Mouse (Mus musculus) layer of hippocampus, postnatal 14 days (tissue): ENCODE results near the gene Tpp1. TPM values are rescaled to one million over a fixed set of nuclear protein-coding genes. Genes with fewer than 3 reads are reported as not detected.
A peak's percentile ranks its signal among the peaks of the same experiment; 100 is the strongest.

Experiments
- DNase-seq, 2 experiments: peaks; one replicate each; pipeline ENCODE4 v3.0.0; 2021 to 2022; ENCODE audit warnings: low spot score in 2 of 2, mixed read lengths in 1 of 2
- long read RNA-seq, 2 experiments: library from polyadenylated mRNA; stranded (forward); transcript quantifications; one replicate each; pipeline ENCODE4 v2.0.0; 2021
- total RNA-seq, 2 experiments: library from RNA; stranded (reverse); gene quantifications; 2 replicates each; pipeline ENCODE4 v1.2.3; 2021

The Tpp1 gene
- total RNA-seq, result 10 to 100 TPM; 54.0 to 54.2 TPM
- long read RNA-seq, experiment 1, transcript Tpp1-201 (13 exons, 3,558 nt), result major isoform, 20 of 35 reads
- long read RNA-seq, experiment 1, partial matches to known transcripts, result 11 of 35 reads
- long read RNA-seq, experiment 1, other reads (novel, unspliced or antisense), result 4 of 35 reads
- long read RNA-seq, experiment 2, transcript Tpp1-201 (13 exons, 3,558 nt), result major isoform, 19 of 42 reads
- long read RNA-seq, experiment 2, partial matches to known transcripts, result 20 of 42 reads
- long read RNA-seq, experiment 2, other reads (novel, unspliced or antisense), result 3 of 42 reads

DNA sequence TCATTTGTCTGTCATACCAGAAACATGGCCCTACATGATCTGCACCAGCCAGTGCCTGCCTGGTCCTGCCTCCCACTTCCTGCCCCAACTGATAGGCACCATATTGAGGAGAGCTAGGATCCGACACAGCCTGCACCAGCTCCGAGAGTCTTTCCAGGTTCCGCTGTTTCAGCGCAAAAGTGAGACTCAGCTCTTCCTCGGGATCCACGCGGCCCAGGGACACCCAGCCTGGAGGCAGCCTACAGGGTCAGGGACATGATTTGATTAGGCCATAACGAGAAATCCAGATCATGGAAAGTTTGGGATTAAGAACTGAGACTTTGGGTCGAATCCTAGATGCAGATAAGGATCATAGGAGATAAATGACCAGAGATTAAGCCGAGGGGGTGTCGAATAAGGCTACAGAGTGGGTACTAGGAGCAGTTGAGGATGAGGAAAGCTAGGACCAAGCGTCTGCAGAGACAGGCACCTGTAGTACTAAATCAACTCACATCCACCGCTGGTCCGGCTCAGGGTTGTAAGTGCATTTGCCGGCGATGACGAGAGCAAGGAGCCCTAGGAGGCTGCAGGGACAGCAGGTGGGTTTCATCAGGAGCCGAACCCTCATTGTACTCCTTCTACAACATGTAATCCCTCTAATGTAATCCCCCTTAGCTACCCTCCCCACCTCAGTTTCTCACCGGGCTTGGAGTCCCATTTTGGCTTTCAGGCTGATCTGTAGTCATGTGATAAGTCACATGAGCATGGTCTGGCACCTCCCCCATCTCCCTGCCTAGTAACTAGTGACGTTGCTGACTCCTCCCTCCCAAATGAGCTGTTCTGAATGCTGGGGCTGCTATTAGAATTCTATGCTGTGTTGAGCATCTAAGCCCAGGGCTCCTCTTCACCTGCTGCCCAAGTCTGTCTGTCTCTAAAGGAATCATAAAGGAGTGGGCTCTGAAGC lies at the start of gene Tpp1:
TSS of gene Tpp1 (minus strand) at position 745 of the 943 bp plus-strand sequence.
- DNase-seq, result peak; percentile 91 to 97

DNA sequence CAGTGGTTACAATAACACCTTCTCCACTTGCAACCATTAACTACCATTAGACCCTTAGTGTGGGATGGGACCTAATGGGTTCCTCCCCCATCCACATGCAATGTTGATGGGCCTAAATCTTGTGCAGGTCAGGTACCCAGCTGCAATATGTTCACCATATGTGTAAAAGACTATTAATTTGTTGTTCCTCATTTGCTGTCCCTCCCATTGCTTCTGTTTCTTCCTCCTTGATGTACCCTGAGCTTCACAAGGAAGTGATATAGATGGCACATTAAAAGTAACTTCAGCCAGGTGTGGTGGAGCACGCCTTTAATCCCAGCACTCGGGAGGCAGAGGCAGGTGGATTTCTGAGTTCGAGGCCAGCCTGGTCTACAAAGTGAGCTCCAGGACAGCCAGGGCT lies 44.9 kb upstream of the Tpp1 start:
- no peak for DNase-seq

DNA sequence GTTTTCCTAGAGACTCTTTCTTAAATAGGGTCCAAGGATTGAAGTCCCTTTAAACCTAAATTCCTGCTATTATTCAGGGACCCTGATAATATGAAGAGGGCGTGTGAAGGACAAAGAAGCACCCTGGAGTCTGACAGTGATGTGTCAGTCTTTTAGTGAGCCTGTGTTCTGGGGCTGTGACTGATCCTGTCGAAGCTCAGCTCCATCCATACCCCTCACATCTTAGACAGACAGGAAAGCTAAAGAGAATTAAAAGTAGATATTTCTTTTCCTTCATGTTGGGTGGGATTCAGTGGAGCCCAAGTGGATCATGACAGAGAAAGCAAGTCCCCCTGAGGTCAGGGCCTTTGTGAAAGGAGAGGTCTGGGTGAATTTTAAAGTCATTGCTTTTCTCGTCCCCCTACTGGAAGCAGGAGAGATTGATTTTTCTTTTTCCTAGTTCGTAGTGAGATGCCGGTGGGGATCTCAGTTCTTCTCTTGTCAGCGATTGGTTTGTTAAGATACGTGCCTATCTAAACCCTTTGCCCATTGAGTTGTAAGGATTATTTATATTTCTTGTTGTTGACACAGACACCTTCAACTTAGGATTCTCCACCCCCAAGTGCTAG lies 43.8 kb upstream of the Tpp1 start:
- no peak for DNase-seq

DNA sequence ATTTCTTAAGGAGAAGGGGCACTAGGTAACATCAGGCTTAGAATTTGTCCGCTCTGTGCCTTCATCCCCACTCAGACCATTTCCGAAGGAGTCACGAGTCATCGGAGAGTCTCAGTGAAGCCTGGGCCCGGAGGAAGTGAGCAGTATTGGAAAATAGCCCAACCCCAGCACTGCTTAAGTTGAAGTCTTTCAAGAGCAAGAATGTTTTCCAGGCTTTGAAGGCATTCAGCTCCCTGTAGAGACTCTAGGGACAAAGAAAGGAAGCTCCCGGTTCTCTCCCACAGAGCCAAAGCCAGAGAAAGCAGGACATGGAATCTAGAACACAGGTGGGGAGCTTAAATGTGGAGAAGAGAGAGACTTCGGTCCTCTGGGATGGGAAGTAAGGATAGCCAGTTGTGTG lies 41.7 kb upstream of the Tpp1 start:
- DNase-seq, result no peak

DNA sequence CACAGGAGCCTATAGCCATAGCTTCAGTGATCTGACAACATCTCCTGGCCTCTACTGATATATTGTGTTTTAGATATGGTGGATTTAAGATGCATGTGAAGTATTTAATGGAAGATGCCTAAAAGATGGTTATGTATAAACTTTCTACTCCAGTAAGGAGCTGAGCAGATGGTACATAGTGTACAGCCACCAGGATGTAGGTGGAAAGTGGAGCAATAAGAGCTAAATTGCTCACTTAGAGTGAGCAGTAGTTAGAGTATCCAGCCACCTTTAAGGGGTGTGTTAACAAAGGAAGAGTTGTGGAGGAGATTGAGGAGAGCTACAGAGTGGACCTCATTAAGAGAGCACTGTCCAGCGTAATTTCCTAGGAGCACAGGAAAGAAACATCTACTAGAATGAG lies 39.1 kb upstream of the Tpp1 start:
- DNase-seq, result no peak

DNA sequence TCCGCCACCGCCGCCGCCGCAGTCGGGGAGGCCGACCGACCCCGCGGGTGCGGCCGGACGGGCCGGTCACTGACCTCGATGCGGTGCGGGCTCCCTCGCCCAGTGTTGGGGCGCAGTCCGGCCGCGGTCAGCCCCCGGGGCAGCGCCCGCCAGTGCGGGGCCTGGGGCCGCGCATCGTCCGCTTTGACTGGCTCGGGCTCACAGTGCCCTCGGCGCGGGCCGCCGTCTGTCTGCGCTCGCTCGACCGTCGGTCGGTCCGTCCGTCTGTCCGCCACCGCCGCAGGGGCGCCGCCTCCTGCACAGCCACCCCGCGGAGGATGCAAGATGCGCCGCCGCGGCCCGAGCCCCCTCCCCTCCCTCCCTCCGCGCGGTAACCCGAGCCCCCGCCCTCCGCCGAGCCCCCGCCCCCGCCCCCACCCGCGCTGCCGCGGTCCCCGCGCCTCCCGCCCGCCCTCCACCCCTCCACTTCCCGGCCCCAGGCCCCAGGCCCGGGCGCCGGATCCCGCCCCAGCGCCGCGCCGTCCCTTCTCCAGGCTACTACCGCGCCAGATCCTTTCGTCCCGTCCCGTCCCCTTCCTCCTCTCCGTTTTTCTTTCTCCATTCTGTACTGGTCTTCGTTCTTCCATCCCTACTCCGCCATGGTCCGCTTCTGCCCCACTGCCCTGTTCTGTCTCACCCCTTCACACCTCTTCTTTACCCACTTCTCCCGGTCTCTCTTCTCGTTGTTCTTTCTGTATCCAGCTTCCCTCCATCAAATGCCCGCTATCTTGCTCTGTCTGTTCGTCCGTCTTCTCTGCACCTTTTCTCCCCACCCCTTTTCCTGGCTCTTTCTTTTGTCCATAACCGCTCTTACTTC lies 35.5 kb upstream of the Tpp1 start, which contains the start of gene Dchs1:
TSS of gene Dchs1 (minus strand) at position 370 of the 856 bp plus-strand sequence.
- no peak for DNase-seq

DNA sequence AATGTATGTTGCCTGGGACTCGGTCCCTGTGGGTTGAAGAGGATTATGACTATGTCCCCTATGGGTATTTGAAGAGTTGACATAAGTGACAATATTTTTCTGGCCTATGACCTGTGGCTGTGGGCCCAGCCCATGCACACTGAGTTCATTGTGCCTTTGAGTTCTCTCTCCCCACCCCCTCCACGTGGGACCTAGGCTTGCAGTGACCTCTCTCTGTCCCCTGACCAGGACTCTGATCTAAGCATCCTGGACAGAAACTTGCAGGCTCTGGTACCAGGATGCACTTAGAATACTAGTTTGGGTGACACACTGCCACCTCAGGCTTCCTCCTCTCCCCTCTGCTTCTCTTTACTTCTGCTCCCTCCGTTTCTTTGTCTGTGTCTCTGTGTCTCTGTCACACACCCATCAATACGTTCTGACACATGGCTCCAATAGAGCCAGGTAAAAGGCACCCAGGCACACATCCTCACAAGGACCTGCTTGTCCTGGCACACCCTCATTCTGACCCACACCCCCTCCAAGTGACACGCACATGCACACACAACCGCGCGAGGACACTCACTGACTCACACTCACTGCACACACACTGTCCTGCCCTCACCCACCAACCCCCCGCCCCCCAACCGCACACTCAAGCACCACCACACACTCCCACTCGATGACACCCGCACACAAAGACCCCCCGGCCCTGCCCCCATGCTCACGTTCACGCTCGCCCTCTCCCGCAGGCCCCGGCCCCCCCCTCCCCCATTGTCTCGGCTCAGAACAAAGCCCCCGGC lies 34.7 kb upstream of the Tpp1 start:
- DNase-seq, result no peak

DNA sequence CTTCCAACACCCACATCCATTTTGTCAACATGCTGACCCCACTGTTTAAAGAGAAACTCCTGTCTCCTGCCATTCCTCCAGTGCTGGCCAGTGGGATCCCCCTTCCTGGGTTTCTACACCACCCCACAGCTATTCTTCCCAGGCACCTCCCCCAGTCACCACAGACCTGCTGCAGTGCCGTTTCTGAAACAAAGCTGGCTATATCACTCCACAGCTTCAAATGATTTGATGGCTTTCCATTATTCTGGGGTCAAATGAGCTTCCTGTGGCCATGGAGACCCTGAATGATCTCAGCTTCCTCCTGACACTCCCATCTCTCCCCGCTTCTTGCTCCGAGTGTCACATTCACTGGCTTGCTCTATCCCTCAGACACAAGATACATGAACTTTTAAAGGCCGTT lies 32.5 kb upstream of the Tpp1 start:
- no peak for DNase-seq

DNA sequence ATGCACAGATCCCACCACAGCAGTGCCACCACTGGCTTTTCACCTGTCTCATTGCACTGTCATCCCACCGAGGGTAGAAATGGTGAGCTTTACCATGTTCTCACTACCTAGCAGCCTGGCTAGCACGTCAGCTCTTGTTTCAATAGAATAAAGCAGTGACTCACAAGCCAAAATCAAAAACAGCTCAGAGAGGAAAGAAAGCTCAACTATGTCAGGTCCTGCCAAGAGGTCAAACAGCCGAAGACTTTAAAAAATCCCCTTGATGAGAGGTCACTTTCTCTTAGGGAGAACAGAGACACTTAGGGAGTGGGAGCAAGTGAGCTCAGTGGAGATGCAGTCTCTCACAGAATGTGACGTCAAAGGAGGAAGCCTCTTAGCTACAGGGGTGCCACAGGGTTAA lies 31.8 kb upstream of the Tpp1 start:
- no peak for DNase-seq

DNA sequence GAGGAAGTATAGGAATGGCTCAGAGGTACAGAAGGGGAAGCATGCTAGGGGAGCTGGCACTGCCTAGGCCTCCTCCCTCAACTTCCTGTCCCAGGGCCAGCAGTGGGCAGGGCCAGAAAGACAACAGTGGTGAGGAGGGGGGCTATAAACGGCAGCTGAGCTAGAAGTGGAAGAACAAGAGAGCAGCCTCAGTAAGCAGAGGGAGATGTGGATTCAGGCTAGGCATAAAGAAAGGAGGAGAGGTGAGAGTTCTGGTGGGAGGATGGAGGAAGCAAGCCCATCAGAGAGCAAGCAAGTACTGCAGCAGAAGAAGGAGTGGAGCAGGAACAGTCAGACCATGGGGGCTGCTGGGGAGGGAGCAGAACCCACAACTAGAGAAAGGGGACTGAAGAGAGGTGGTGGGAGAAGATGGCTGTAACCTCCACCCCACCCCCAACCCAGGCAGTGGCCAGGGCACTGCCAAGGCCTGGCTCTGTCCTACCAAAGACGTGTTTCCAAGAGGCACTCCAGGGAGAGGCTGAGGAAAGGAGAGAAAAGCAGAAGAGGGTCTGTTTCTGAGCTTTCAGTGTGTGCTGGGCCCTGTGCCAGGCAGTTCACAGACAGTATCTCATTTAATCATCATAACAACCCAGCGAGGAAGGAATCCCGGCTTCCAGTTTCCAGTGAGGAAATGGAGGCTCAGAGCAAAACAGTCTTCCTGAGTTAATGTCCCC lies 26.7 kb upstream of the Tpp1 start:
- DNase-seq, result no peak

DNA sequence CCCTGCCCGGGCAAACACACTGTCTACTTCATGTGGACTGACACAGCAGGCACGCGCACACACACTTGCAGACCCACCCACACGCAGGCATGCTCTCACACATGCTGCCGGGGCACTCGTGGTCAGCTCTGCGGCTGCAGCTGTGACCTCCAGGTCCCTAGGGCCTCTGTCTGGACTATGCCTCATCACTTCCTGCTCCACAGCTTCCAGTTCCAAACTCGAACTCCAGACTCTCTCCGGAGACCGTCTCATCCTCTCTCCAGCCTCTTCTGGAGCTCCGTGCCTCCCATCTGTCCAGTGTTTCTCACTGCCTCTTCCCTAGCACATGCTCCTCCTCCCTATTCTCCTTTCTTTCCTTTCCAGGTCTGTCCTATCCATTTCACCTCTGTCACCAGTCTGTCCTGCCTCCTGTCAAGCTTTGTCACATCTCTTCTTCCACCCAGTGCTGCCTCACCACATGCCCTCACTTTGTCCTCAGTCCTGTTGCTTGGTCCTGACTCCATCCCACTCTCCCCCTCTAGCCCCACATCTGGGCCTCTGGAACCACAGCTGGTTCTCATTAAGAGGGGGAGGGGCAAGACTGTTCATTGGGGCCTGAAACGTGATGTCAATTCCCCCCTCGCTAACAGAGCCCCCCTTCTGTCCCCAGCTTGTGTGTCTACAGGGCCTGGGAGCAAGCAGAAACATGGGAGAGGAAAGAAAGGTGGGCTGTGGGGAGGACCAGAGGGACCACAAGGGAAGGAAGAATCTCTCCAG lies 25.9 kb upstream of the Tpp1 start:
- no peak for DNase-seq

DNA sequence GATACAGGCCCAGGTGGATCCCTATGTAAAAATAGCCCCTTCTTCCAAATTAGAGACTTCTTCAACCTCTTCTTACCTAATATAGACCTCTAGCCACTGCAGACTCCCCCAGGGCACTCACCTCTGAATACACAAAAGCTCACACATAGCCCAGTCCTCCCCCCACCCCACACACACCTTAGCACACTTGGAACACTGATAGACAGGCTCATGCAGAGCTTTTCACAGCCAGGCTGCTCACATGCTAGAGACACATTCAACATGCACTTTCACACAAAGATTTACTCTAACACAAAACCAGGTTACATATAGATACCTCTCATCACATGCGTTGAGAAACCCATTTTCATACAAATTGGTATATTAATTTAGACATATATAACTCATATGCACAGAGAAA lies 25.3 kb upstream of the Tpp1 start:
- no peak for DNase-seq

DNA sequence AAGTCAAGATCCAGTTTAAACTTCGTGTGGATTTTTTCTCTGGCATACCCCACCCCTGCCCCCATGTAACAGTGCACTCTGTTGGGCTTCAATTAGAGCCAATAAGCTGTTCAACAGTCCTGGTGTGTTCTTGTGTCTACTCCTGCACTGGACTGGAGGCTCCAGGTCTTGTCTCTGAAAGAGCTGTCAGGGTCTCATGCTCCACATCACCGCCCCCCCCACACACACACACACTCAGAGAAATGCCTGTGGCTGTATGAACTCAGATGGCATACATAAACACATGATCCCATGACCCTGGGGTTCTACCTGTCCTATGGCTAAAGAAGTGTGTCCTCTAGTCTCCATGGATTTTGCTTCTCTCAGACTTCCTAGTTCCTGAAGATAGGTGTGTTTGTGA lies 24.0 kb upstream of the Tpp1 start:
- DNase-seq, result no peak

DNA sequence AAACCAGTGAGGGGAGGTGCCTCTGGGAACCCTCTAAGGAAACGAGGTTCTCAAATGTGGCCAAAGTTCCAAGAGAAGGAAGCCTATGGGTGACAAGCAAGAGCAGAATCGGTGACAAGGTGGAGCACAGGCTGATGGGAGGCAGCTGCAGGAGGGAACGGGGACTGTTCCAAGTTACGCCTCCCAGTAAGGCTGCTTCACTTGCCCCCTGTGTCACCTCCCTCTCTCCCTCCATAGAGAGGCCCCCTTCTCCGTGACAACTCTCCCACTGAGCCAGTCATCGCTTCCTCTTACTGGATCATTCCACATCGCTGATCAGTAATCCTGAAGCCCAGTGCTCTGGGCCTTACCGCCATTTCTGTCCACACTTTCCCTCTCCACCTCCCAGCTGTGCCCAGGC lies 22.6 kb upstream of the Tpp1 start:
- no peak for DNase-seq

DNA sequence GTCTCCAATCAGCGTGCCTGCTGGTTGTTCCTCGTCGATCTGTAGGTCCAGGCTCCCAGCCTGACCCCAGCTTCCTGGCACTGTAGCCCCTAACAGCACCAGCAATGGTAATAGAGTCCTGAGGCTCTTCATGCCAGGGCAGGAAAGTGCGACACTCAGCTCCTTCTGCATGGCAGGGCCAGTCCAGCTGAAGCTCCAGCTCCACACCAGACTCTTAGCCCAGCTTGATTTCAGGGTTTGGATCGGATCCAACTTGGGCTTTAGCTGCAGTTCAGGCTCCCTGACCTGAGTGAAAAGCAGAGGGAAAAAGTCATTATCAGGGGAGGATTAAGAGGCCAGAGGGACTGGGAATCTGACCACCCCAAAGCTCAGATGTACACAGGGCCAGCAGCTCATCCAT lies 21.0 kb upstream of the Tpp1 start:
- DNase-seq, result no peak

DNA sequence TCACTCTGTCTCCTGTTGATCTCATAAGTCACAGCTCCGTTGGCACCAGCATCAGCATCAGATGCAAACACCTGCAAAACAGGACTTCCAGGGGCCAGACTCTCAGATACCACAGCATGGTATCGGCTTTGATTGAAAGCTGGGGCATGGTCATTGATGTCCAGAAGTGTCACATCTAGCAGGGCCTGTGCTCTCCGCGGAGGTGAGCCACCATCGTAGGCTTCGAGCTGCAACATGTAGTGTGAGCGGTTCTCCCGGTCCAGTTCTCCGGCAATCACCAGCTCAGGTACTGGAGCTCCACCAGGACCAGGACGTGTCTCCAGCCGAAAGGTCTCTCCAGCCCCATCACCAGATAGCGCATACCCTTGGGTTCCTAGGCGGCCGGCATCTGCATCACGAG lies 20.3 kb upstream of the Tpp1 start:
- DNase-seq, result no peak

DNA sequence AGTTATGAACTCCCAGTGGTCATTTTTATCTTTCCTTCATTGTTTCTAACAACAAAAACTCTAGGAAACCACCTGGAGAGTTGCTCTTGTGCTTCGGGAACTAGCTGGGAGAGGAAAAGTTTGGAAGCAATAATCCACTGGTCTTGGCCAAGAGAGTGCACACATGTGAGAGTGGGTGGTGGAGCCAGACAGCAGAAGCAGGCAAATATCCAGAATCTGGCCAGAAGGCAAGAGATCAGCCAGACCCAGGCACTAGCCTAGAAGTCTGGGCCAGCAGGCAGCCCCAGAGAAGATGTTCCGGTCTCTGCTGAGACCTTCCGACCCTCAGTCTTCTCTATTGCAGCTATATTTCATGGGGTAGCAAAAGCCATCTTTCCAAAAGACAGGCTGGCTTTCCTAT lies 17.9 kb upstream of the Tpp1 start:
- no peak for DNase-seq

DNA sequence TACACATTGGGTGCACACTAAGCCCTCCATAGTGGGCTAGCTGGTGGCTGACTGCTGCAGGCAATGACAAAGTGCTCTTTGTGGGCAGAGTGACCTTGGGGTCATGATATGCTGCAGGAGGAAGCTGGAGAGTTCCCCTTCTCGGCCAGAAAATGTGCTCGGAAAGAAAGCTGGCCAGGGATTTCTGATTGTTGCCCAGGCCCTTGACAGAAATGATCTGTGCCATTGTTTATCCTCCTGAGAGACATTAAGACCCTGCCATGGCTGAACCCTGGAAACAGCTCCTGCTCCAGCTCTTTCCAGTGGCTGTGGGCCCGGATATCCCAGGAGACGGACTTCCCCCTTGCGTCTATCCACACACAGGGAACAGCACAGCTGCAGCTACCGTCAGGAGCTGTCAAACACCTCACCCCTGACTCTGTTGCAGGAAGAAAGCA lies 15.7 kb upstream of the Tpp1 start:
- no peak for DNase-seq

DNA sequence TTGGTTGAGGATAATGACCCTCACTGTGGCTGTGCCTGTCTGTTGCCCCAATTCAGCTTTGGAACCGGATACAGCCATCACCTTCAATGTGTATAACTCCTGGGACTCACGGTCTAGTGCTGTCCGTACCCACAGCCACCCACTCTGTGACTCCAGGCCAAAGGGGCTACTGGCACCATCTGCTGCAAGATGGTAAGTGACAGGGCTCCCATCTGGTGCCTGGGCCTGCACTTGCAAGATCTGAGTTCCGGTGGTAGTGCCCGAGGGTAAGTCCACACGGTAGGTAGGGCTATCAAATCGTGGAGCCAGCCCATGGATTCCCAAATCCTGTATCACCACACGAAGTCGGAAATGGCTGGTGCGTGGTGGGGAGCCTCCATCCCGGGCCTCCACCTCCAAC lies 12.3 kb upstream of the Tpp1 start:
- no peak for DNase-seq
